Mouse (Mus musculus) stomach, embryonic 16.5 days (tissue): ENCODE results near the gene Arid5b. TPM values are rescaled to one million over a fixed set of nuclear protein-coding genes. Genes with fewer than 3 reads are reported as not detected.

ENCODE experiments used
- ATAC-seq: fragments of 200-750 bp; cut with Nextera tagmentation; 2 replicates; pipeline ENCODE4 v1.8.0; 2017; ENCODE audit warnings: moderate number of reproducible peaks, moderate TSS enrichment; ENCODE audit not compliant: insufficient read depth, low FRiP score
- H3K27ac ChIP-seq: fragments of 300-500 bp; sonication (generic); 2 replicates; pipeline ENCODE4 v1.5.1; 2014; ENCODE audit warnings: low read length
- H3K27me3 ChIP-seq: fragments of 300-500 bp; sonication (generic); 2 replicates; pipeline ENCODE4 v1.6.1; 2014; ENCODE audit warnings: low read length, control low read depth, mixed read lengths; ENCODE audit not compliant: control insufficient read depth, insufficient read depth
- H3K36me3 ChIP-seq: fragments of 300-500 bp; sonication (generic); 2 replicates; pipeline ENCODE4 v1.6.1; 2014; ENCODE audit warnings: low read length; ENCODE audit not compliant: control insufficient read depth, insufficient read depth
- H3K4me1 ChIP-seq: fragments of 300-500 bp; sonication (generic); 2 replicates; pipeline ENCODE4 v1.6.1; 2014; ENCODE audit warnings: low read length, control low read depth, mixed read lengths; ENCODE audit not compliant: control insufficient read depth, insufficient read depth
- H3K4me2 ChIP-seq: fragments of 300-500 bp; sonication (generic); 2 replicates; pipeline ENCODE4 v1.6.1; 2014; ENCODE audit warnings: low read depth, low read length, mixed read lengths
- H3K4me3 ChIP-seq: fragments of 300-500 bp; sonication (generic); replicated peaks from 2 replicates; pipeline ENCODE4 v1.5.1; 2014; ENCODE audit warnings: mild to moderate bottlenecking, low read length
- H3K9ac ChIP-seq: fragments of 300-500 bp; sonication (generic); 2 replicates; pipeline ENCODE4 v1.6.1; 2014; ENCODE audit warnings: low read length
- H3K9me3 ChIP-seq: fragments of 300-500 bp; sonication (generic); replicated peaks from 2 replicates; pipeline ENCODE4 v1.6.1; 2016; ENCODE audit warnings: low read length, control low read depth; ENCODE audit not compliant: control insufficient read depth
- WGBS: fragments of 180-500 bp; shearing (Covaris S2); extraction: QIAGEN DNeasy Blood & Tissue Kit; methylation state at CpG from one replicate; pipeline ENCODE4 v1.1.7; 2014; 5-methylcytosine and 5-hydroxymethylcytosine counted together
- polyA plus RNA-seq: library from polyadenylated mRNA; unstranded; fragments of >200 nt; fragmentation: Nextera tagmentation; extraction: Ambion mirVana; gene quantifications from 2 replicates; pipeline ENCODE4 v1.2.1, GENCODE M21; 2015

Arid5b gene
- polyA plus RNA-seq, 1 experiment from 2014 or later: 33.6 TPM

- H3K36me3 ChIP-seq: no peaks in the 10 kb centered on the region
- no peaks in the 10 kb centered on the region for H3K27me3 ChIP-seq
- no peak overlapping the region for H3K9ac ChIP-seq
- WGBS: 65% methylated on average over 2 of the region's 2 CpGs
- no peak overlapping the region for H3K4me3 ChIP-seq
- H3K4me1 ChIP-seq: peaks cover 21% of the 10 kb centered on the region
- no peak overlapping the region for H3K4me2 ChIP-seq
- no peaks in the 10 kb centered on the region for H3K9me3 ChIP-seq
- no peak for ATAC-seq
- peak overlapping the region; percentile 36; the same call in 1 of the 2 replicates for H3K27ac ChIP-seq
These were observed 151.4 kb downstream of the Arid5b start for GRCm38 (mm10) chr10:68127104-68127503.

- WGBS: 64% methylated on average over 2 of the region's 2 CpGs
- H3K27ac ChIP-seq: no peak overlapping the region
- no peak for ATAC-seq
These were observed 152.0 kb downstream of the Arid5b start for GRCm38 (mm10) chr10:68126551-68126950.

GRCm38 (mm10) chr10:68125919-68126550 is 152.5 kb downstream of the Arid5b start:
- H3K9ac ChIP-seq: no peak overlapping the region
- no peak overlapping the region for H3K4me2 ChIP-seq
- H3K4me1 ChIP-seq: peaks cover 21% of the 10 kb centered on the region
- no peak overlapping the region for H3K4me3 ChIP-seq
- H3K27ac ChIP-seq: no peak overlapping the region
- no peaks in the 10 kb centered on the region for H3K36me3 ChIP-seq
- 58% methylated on average over 8 of the region's 8 CpGs for WGBS
- no peaks in the 10 kb centered on the region for H3K27me3 ChIP-seq
- ATAC-seq: no peak
- H3K9me3 ChIP-seq: no peaks in the 10 kb centered on the region

More at GRCm38 (mm10) chr10:68126551-68126950, 152.0 kb downstream of the Arid5b start:
- Histone ChIP-seq H3K4me2 (no peak overlapping the region), H3K27me3 (no peaks in the 10 kb centered on the region), H3K4me3 (no peak overlapping the region), H3K9ac (no peak overlapping the region), H3K4me1 (peaks cover 21% of the 10 kb centered on the region), H3K9me3 (no peaks in the 10 kb centered on the region), H3K36me3 (no peaks in the 10 kb centered on the region)

- no peak for ATAC-seq
- no peak overlapping the region for H3K9ac ChIP-seq
- H3K4me1 ChIP-seq: peaks cover 16% of the 10 kb centered on the region; the same call in 1 of the 2 replicates
- no peaks in the 10 kb centered on the region for H3K36me3 ChIP-seq
- H3K4me2 ChIP-seq: no peak overlapping the region
- no peaks in the 10 kb centered on the region for H3K27me3 ChIP-seq
- 77% methylated on average over 2 of the region's 2 CpGs for WGBS
- no peaks in the 10 kb centered on the region for H3K9me3 ChIP-seq
- H3K4me3 ChIP-seq: no peak overlapping the region
- H3K27ac ChIP-seq: no peak overlapping the region
These were observed 153.6 kb downstream of the Arid5b start for GRCm38 (mm10) chr10:68124985-68125384.

GRCm38 (mm10) chr10:68123446-68123845 is 155.1 kb downstream of the Arid5b start:
- WGBS: 87% methylated on average over 4 of the region's 4 CpGs
- no peaks in the 10 kb centered on the region for H3K36me3 ChIP-seq
- H3K9me3 ChIP-seq: no peaks in the 10 kb centered on the region
- no peaks in the 10 kb centered on the region for H3K27me3 ChIP-seq
- peaks cover 4% of the 10 kb centered on the region; the same call in 1 of the 2 replicates for H3K4me1 ChIP-seq
- H3K9ac ChIP-seq: no peak overlapping the region
- no peak for ATAC-seq
- no peak overlapping the region for H3K4me2 ChIP-seq
- H3K27ac ChIP-seq: no peak overlapping the region
- no peak overlapping the region for H3K4me3 ChIP-seq

- Histone ChIP-seq H3K27ac (no peak overlapping the region), H3K4me3 (no peak overlapping the region), H3K4me2 (no peak overlapping the region), H3K27me3 (no peaks in the 10 kb centered on the region), H3K9ac (no peak overlapping the region), H3K4me1 (peaks cover 4% of the 10 kb centered on the region; the same call in 1 of the 2 replicates), H3K9me3 (no peaks in the 10 kb centered on the region), H3K36me3 (peaks cover 3% of the 10 kb centered on the region; the same call in 1 of the 2 replicates)
- ATAC-seq: no peak
- 77% methylated on average over 4 of the region's 4 CpGs for WGBS
These were observed 156.6 kb downstream of the Arid5b start for GRCm38 (mm10) chr10:68121960-68122359.

- H3K27me3 ChIP-seq: no peaks in the 10 kb centered on the region
- ATAC-seq: no peak
- 81% methylated on average over 2 of the region's 2 CpGs for WGBS
- H3K27ac ChIP-seq: no peak overlapping the region
- H3K9ac ChIP-seq: no peak overlapping the region
- peaks cover 3% of the 10 kb centered on the region; the same call in 1 of the 2 replicates for H3K36me3 ChIP-seq
- H3K9me3 ChIP-seq: no peaks in the 10 kb centered on the region
- peaks cover 3% of the 10 kb centered on the region; the same call in 1 of the 2 replicates for H3K4me1 ChIP-seq
- H3K4me3 ChIP-seq: no peak overlapping the region
- H3K4me2 ChIP-seq: no peak overlapping the region
These were observed 157.3 kb downstream of the Arid5b start for GRCm38 (mm10) chr10:68121251-68121650.

GRCm38 (mm10) chr10:68120011-68120410 is 158.5 kb downstream of the Arid5b start:
- Histone ChIP-seq H3K4me1 (no peaks in the 10 kb centered on the region), H3K4me3 (no peak overlapping the region), H3K27me3 (no peaks in the 10 kb centered on the region), H3K4me2 (no peak overlapping the region), H3K9me3 (no peaks in the 10 kb centered on the region), H3K9ac (no peak overlapping the region), H3K36me3 (peaks cover 3% of the 10 kb centered on the region; the same call in 1 of the 2 replicates), H3K27ac (no peak overlapping the region)
- WGBS: 83% methylated on average over 4 of the region's 4 CpGs
- ATAC-seq: no peak

- peaks cover 3% of the 10 kb centered on the region; the same call in 1 of the 2 replicates for H3K36me3 ChIP-seq
- no peak overlapping the region for H3K4me2 ChIP-seq
- no peak overlapping the region for H3K9ac ChIP-seq
- H3K27ac ChIP-seq: no peak overlapping the region
- H3K9me3 ChIP-seq: no peaks in the 10 kb centered on the region
- no peak overlapping the region for H3K4me3 ChIP-seq
- H3K27me3 ChIP-seq: no peaks in the 10 kb centered on the region
- ATAC-seq: no peak
- WGBS: 64% methylated on average over 6 of the region's 6 CpGs
- H3K4me1 ChIP-seq: no peaks in the 10 kb centered on the region
These were observed 159.3 kb downstream of the Arid5b start for GRCm38 (mm10) chr10:68119285-68119684.
